Mouse (Mus musculus): ENCODE data around the gene Fmn2.

Gene Fmn2

DNA sequence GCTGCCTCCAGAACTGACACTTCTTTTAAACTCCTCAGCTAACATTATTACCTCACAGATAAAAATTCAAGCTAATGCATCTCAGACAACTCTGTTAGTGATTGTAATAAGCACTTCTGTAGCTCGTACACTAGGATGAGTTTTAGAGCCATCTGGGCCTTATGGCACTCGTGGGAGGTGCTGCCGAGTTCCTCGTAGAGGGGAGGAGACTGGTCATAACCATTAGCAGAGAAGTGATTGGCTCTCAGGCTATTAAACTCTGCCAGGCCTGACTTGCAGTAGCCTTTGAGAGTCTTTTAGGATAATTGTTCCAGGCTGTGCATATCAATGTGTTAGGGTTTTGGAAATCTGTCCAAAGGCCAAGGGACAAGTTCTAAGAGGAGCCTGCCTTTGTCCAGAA lies 55.6 kb downstream of the Fmn2 start:
- DNase-seq (ENCODE audit: inconsistent ontology term), result no peak

GRCm38 (mm10) chr1:174557841-174558240 lies 56.2 kb downstream of the Fmn2 start:
- no peak for DNase-seq (ENCODE audit: inconsistent ontology term)

DNA sequence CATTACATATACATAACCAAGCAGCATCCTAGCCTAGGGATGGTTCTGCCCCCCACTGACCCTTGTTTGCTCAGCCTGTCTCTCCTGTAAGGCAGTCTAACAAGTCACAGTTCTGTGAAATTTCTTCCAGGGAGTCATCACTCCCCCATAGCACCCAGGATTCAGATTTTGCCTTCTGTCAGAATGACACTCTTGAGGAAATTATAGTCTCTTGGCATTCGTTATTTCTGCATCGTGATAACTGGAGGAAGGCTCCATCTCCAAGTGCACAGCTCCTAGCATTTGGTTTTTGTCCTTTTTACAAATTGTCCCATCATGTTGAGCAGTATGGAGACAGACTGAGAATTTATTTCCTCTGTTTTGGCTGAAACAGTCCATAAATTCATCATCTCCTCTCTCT lies 56.9 kb downstream of the Fmn2 start:
- DNase-seq (ENCODE audit: inconsistent ontology term), result no peak

DNA sequence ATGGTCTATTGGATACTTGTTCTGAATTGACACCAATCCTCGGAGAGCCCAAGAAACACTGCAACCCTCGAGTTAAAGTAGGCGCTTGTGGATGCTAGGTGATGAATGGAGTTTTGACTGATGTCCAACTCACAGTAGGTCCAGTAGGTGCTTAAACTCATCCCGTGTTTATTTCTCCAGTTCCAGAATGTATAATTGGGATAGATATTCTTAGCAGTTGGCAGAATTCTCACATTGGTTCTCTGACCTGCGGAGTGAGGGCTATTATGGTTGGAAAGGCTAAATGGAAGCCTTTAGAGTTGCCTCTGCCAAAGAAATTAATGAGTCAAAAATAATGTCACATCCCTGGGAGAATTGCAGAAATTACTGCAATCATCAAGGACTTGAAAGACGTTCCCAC lies 62.9 kb downstream of the Fmn2 start:
- no peak for DNase-seq (ENCODE audit: inconsistent ontology term)

DNA sequence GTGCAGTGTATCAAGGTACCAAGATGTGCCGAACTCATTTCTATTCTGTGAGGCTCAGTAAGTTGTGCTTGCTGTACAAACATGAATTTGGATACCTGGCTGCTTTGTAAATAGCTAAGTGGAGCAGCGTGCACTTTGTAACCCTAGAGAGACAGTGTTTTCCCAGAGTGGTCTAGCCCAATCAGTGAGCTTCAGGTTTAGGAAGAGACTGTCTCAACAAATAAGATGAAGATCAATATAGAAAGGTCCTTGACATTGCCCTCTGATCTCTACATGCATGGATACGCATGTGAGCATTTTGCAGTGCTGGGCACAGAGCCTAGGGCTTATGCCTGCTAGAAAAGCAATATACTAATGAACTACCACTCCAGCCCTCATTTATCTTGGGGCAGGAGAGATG lies 67.0 kb downstream of the Fmn2 start:
- no peak for DNase-seq (ENCODE audit: inconsistent ontology term)

DNA sequence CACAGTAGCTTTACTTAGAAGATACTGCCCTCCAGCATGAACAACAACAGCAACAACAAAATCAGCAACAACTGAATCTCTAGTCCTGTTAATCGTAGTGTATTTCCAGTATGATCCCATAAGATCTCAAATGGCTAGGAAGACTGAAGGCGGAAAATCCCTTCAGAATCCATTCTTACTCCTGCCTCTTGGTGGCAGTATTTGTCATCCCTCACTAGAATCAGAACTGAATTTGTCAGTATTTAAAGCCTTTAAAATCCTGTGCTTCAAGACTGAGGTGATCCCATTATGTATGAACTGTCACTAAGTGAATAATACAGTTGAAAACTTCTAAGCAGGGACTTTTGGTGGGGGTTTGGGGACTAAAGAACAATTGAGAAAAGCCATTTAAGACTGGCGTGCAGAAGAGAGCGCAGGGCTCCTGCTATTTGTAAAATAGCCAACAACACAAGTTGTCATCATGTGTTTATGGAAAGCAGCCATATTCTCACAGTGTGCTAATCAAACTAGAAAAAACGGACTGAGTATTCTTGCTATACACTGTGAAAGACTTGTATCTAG lies 90.9 kb downstream of the Fmn2 start:
- DNase-seq (ENCODE audit: inconsistent ontology term), result peak; percentile 5

DNA sequence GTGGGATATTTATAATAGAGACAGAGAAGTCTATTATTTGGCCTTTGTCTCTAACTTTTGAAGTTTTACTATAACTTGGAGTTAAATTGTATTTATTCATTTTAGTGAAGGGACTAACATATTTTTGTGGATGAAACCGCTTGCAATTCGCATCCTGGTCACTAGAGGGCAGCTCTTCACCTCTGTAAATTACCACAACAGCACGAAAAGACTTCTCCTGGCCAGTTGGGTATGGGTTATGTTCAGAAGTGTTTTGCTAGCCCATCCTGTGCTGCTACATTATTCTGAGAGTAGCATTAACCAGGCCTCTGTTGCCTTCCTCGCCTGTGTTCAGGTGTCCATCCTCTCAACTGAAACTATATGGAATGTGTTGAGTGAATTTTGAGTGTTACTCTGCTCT lies 93.4 kb downstream of the Fmn2 start:
- peak; percentile 34 for DNase-seq (ENCODE audit: inconsistent ontology term)

DNA sequence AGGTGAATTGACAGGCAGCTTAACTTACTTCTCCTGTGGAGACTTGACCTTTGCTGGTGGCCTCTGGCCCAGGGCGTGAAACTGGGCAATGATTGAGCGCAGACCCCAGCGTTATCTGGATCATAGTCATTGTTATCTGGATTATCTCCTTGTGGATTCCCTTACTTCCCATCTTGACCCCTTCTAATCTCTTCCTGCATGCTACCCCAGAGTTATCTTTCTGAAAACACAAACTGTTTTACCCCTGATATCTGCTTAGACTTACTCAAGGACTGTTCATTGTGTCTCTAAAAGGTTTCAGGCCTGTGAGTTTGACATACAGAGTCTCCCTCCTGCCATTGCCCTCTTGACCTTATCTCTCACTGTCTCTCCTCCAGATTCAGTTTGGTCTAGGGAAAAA lies 95.9 kb downstream of the Fmn2 start:
- DNase-seq (ENCODE audit: inconsistent ontology term), result no peak

- DNase-seq (ENCODE audit: inconsistent ontology term), result no peak
Observed at GRCm38 (mm10) chr1:174598226-174598625, 96.6 kb downstream of the Fmn2 start.

DNA sequence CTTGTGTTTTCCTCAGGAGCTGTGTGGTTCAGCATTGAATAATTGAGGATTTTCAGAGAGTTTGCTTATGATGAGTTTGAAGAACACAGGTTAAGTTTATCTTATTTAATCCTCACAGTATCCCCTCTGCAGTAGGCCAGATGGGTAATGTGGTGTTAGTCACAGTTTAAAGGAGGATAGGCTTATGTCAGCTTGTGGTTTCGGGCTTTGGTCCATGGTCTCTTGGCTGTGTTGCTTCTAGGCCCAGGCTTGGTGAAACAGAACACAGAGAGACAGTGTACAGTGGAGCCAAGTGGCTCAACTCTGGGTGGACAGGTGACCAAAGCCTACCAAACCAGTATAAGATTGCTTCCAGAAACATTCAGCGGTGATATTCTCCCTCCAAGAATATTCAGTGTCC lies 98.4 kb downstream of the Fmn2 start:
- peak; percentile 12 for DNase-seq (ENCODE audit: inconsistent ontology term)

- no peak for DNase-seq (ENCODE audit: inconsistent ontology term)
Observed at GRCm38 (mm10) chr1:174600620-174601019, 99.0 kb downstream of the Fmn2 start.

DNA sequence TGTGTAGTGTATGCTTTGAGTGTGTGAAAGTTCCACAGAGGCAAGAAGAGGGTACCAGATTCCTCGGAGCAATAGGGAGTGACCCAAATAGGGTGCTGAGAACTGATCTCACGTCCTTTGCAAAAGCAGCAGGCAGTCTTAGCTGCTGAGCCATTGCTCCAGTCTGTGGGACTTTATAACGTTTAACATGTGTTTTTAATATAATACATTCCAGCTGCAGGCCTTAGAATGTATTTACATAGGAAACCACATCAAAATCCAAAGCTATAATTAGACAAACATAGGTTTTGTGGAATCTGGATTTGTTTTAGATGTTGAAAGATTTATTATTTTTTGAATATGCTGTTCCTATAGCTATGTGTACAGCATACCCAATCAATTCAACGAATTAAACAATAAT lies 115.7 kb downstream of the Fmn2 start:
- no peak for DNase-seq (ENCODE audit: inconsistent ontology term)

DNA sequence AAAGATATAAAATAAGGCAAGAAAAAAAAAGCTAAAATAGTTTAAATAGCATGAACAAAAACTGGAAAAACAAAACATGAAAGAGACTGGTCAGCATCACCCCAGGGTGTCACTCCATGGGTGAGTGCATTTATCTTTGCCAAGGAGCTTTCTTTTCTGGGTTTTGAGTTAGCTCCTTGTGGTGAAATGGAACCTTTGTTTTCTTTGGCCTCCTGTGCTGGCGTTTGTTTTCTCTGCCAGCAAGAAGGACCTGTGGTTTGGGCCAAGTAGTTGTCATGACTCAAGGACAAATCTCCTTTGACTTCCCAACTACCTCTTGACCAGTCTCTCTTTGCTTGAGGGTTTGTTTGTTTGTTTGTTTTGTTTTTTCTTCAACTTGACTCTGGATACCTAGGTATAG lies 119.9 kb downstream of the Fmn2 start:
- peak; percentile 19 for DNase-seq (ENCODE audit: inconsistent ontology term)

DNA sequence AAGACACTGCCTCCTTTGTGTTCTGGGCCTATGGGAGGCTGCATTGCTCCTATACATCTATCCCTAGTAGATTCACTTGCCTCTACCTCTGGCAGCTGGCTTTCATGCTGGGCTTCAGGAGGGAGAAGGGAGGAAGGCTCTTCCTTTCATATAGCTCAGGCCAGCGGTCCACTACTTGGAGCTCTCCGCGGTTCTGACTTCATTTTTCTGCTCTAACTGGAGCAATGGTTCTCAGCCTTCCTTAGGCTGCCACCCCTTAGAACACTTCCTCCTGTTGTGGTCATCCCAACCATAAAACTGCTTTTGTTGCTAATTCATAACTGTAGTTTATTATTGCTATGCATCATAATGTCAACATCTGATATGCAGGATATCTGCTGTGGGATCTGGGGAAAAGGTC lies 121.4 kb downstream of the Fmn2 start:
- DNase-seq (ENCODE audit: inconsistent ontology term), result peak; percentile 9

GRCm38 (mm10) chr1:174630074-174630473 lies 128.4 kb downstream of the Fmn2 start:
- DNase-seq (ENCODE audit: inconsistent ontology term), result no peak

DNA sequence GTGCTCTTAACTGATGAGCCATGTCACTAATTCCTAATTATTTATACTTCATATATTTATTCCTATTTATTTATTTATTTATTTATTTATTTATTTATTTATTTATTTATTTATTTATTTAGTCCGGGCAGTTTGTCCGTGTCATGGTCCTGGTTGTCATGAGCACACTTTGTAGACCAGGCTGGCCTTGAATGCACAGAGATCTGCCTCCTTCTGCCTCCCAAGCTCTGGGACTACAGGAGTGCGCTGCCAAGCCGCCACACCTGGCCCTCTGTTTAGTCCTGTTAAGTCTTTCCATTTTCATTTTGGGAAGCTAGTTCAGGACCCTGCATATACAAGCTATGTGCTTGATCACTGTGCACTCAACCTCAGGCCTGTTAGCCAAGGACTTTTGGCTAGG lies 134.7 kb downstream of the Fmn2 start:
- no peak for DNase-seq (ENCODE audit: inconsistent ontology term)

- peak; percentile 86 for DNase-seq (ENCODE audit: inconsistent ontology term)
Observed at GRCm38 (mm10) chr1:174637564-174638085, 136.0 kb downstream of the Fmn2 start.

GRCm38 (mm10) chr1:174640901-174641300 lies 139.3 kb downstream of the Fmn2 start:
- DNase-seq (ENCODE audit: inconsistent ontology term), result peak; percentile 50

DNA sequence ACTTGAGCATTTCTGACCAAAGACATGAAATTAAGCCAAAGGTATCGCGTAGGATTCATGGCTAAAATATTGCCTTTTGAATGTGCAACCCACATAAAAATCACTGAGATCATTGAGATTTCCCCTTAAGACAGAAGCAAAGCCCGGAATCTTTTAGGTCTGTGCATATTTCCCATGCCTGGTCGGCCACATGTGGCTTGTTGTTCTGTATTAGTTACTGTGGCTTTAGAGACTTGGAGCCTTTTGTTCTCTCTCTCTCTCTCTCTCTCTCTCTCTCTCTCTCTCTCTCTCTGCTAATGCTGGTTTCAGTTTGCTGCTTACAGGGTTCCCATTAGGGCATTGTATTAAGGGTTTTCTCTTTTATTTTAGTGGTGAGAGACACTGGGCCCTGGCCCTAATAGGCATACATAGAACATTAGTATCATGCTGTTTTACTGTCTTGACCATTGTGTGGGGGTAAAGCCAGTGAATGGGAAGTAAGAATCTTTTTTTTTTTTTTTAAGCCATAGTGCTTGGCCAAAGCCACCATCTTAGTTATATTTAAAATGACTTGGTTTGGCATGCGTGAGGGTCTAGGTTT lies 141.9 kb downstream of the Fmn2 start:
- peak; percentile 57 for DNase-seq (ENCODE audit: inconsistent ontology term)

GRCm38 (mm10) chr1:174649421-174649826 lies 147.8 kb downstream of the Fmn2 start:
- no peak for DNase-seq (ENCODE audit: inconsistent ontology term)

GRCm38 (mm10) chr1:174654565-174654964 lies 152.9 kb downstream of the Fmn2 start:
- DNase-seq (ENCODE audit: inconsistent ontology term), result peak; percentile 41

- no peak for DNase-seq (ENCODE audit: inconsistent ontology term)
Observed at GRCm38 (mm10) chr1:174655354-174655753, 153.7 kb downstream of the Fmn2 start.

GRCm38 (mm10) chr1:174656554-174656953 lies 154.9 kb downstream of the Fmn2 start:
- DNase-seq (ENCODE audit: inconsistent ontology term), result no peak

Measured in Muller cell, postnatal 12 days (primary cell).